Mouse (Mus musculus) thymus, adult 2 months (tissue): ENCODE measurements at regions not wholly inside any gene's neighbourhood (a gene's known extent, or its start where the extent isn't known, plus 50 kb on each side); places are given as distances from the start of the nearest gene placed in this dataset.

ENCODE experiments used
- DNase-seq: peaks from one replicate; pipeline ENCODE4 v3.0.0; 2021
- H3K27ac ChIP-seq: fragments of 200-500 bp; 2 replicates; pipeline ENCODE4 v1.5.1; 2012; ENCODE audit warnings: low read length, control low read depth; ENCODE audit not compliant: control insufficient read depth, insufficient read depth
- H3K27me3 ChIP-seq: fragments of 200-500 bp; 2 replicates; pipeline ENCODE4 v1.6.1; 2012; ENCODE audit warnings: mild to moderate bottlenecking, low read length, moderate library complexity, mixed read lengths; ENCODE audit not compliant: control insufficient read depth, insufficient read depth
- H3K36me3 ChIP-seq: fragments of 200-500 bp; 2 replicates; pipeline ENCODE4 v1.6.1; 2012; ENCODE audit warnings: mild to moderate bottlenecking, low read length, moderate library complexity; ENCODE audit not compliant: control insufficient read depth, insufficient read depth
- H3K4me1 ChIP-seq: fragments of 200-500 bp; replicated peaks from 2 replicates; pipeline ENCODE4 v1.6.1; 2012; ENCODE audit warnings: low read length; ENCODE audit not compliant: control insufficient read depth, insufficient read depth
- H3K4me3 ChIP-seq: fragments of 200-500 bp; 2 replicates; pipeline ENCODE4 v1.5.1; 2012; ENCODE audit warnings: mild to moderate bottlenecking, low read length, control low read depth, moderate library complexity; ENCODE audit not compliant: control insufficient read depth, insufficient read depth
- CTCF ChIP-seq: fragments of 200-500 bp; IDR thresholded peaks from 2 replicates; pipeline ENCODE4 v1.5.1; 2012; ENCODE audit warnings: mild to moderate bottlenecking, control low read depth, low read length, moderate library complexity, borderline replicate concordance; ENCODE audit not compliant: control insufficient read depth, poor library complexity, insufficient read depth; ENCODE audit errors: extremely low read depth
- POLR2A ChIP-seq: fragments of 200-500 bp; IDR thresholded peaks from 2 replicates; pipeline ENCODE4 v1.6.1; 2012; ENCODE audit warnings: mild to moderate bottlenecking, low read length, control low read depth, moderate library complexity; ENCODE audit not compliant: control insufficient read depth, poor library complexity, insufficient read depth; ENCODE audit errors: extremely low read depth
- WGBS: fragments of 180-500 bp; shearing (Covaris S2); methylation state at CpG from one replicate; pipeline ENCODE4 v1.1.7; 2018; 5-methylcytosine and 5-hydroxymethylcytosine counted together

DNA sequence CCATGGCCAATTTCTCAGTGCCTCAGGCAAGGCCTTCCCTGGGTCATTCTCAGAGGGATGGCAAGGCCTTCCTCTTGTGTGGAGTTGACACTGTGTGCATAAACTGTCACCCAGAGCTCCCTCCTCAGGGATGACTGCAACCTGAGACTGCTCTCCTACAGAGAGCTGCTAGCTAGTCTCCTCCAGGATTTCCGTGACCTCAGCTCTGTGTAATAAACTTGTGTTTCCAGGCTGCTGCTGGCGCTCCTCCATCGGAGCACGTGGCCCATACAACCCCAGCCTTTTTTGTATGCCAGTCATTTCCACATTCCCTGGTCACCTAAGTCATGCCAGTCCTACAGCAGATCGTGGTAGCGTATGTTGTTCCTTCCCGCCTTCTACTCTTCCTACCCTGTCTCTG is 714.3 kb upstream of the Car8 start:
- Histone ChIP-seq H3K36me3 (no peaks in the 10 kb centered on the region), H3K27me3 (no peaks in the 10 kb centered on the region), H3K27ac (no peak overlapping the region), H3K4me3 (no peak overlapping the region), H3K4me1 (no peaks in the 10 kb centered on the region)
- no peak for TF ChIP-seq CTCF
- no peak for TF ChIP-seq POLR2A
- 96% methylated on average over 7 of the region's 7 CpGs for WGBS
- no peak for DNase-seq

DNA sequence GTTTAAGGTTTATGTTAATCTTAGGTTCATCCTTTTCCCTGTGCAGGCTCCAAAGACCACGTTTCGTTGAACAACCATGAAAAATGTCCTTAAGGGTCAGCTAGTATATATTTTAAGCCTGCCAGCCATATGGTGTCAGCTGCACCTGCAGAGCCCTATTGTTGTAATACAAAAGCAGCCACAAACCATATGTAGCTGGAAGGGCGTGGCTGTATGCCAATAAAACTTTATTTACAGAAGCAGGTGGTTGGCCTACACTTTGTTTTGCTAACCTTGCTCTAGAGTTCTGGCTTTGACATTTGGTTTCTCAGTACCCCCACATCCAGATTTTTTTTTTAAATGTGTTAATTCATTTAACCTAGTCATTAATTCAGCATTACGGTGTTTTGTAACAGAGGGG is 711.1 kb upstream of the Car8 start:
- no peaks in the 10 kb centered on the region for H3K4me1 ChIP-seq
- TF ChIP-seq CTCF (no peak), POLR2A (no peak)
- no peak overlapping the region for H3K4me3 ChIP-seq
- H3K27ac ChIP-seq = no peak overlapping the region
- 88% methylated on average over 4 of the region's 4 CpGs for WGBS
- no peaks in the 10 kb centered on the region for H3K36me3 ChIP-seq
- H3K27me3 ChIP-seq = no peaks in the 10 kb centered on the region
- no peak for DNase-seq

DNA sequence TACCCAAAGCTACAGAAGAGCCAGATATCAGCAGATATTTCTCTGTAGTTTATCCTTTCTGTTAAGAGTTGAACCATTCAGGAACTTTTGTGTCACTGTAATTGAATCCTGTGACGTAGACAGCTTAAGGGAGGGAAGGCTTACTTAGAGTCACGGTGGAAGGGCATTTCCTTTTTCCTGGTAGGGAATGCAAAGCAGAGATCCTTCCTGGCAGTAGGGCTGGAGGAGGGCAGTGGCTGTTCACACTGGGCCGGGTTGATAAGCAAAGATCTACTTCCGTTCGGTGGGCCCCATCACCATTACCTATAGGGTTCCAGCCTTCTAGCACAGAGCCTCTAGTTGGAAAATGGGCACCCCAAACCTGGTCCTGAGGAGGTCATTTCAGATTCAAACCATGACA is 710.7 kb upstream of the Car8 start:
- Histone ChIP-seq H3K27me3 (no peaks in the 10 kb centered on the region), H3K4me3 (no peak overlapping the region), H3K27ac (no peak overlapping the region), H3K4me1 (no peaks in the 10 kb centered on the region), H3K36me3 (no peaks in the 10 kb centered on the region)
- no peak for TF ChIP-seq POLR2A
- no peak for TF ChIP-seq CTCF
- WGBS = 92% methylated on average over 5 of the region's 5 CpGs
- DNase-seq = no peak

DNA sequence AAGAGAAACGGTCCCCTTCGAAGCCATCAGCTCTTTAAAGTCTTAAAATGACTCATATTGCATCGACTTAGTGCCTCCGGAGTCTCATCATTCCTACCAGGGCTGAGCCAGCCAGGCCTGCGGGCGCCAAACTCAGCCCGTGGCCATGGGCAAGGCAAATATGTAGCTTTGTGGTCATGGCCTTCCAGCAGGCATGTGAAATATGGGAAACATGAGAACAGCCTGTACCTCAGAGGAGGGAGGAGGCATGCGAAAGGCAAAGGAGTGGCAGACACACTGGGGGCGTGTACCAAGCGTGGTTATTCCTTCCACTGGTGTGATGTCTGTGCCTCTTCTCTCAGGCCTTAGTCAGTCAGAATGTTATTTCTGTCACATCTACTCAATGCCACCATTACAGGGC is 706.3 kb upstream of the Car8 start:
- 93% methylated on average over 10 of the region's 10 CpGs for WGBS
- Histone ChIP-seq H3K4me3 (no peak overlapping the region), H3K36me3 (no peaks in the 10 kb centered on the region), H3K27ac (no peak overlapping the region), H3K4me1 (peaks cover 2% of the 10 kb centered on the region; the same call in 1 of the 2 replicates), H3K27me3 (no peaks in the 10 kb centered on the region)
- DNase-seq = no peak
- TF ChIP-seq POLR2A (no peak), CTCF (no peak)

DNA sequence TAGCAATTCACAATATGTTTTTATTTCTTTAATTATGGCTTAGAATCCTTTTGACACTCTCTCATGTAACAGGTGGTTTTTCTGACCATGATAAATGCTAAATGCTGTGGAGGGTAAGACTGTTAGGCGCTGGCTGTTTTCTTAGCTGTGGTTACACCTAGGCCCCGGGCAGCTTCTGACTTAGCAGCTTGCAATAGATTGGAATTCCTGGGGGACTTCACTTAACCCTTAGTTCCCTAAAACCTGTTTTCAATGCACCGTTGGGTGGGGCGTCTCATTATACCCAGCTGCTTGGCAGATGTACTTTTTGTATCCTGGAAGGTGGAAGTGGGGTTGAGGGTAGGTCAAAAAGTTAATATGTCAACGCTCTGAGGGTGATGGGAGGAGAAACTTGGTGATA is 704.2 kb upstream of the Car8 start:
- 43% methylated on average over 5 of the region's 5 CpGs for WGBS
- H3K27me3 ChIP-seq = no peaks in the 10 kb centered on the region
- H3K27ac ChIP-seq = no peak overlapping the region
- DNase-seq = no peak
- H3K4me3 ChIP-seq = no peak overlapping the region
- TF ChIP-seq POLR2A (no peak), CTCF (no peak)
- no peaks in the 10 kb centered on the region for H3K36me3 ChIP-seq
- H3K4me1 ChIP-seq = peaks cover 2% of the 10 kb centered on the region; the same call in 1 of the 2 replicates

DNA sequence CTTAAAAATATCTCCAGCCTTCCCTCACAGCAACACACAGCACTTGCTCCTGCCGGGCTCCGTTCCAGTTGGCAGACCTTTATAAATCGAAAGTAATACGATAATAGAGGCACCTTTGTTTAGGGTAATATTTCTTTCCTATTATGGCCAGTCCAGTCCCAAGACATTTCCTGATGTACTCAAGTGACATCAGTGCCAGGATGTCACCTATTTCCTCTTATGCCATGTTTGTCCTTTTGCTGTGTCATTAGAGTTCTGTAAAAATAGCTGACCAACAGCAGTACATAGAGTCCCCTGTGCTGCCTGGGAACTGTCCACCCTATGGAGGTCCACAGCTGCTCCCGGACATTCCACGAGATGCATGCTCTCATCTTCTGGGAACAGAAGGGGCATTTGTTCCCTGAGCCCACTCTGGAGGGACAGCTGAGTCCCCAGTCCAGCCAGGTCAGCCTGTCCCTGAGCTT is 700.1 kb upstream of the Car8 start:
- no peak overlapping the region for H3K27ac ChIP-seq

DNA sequence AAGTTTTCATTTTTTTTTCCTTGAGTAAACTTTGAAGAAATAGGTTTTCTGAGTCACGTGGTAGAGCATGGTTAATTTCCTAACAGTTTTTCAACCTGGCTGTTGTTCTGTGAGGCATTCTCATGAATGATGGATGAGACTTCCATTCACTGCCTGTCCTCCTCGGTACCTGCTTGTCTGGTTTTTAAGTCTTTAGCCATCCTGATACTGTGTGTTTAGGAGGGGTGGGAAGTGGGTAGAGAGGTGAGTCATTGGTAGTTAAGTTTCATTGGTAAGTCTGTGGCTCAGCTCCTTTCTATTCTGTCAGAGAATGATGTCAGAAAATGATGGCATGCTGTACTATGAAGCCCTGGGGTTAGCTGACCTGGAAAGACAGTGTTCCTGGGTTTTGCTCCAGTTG is 697.1 kb upstream of the Car8 start:
- no peak overlapping the region for H3K4me3 ChIP-seq
- H3K27me3 ChIP-seq = no peaks in the 10 kb centered on the region
- TF ChIP-seq CTCF (no peak), POLR2A (no peak)
- DNase-seq = no peak
- H3K27ac ChIP-seq = no peak overlapping the region
- 94% methylated on average over 2 of the region's 2 CpGs for WGBS
- H3K4me1 ChIP-seq = peaks cover 2% of the 10 kb centered on the region; the same call in 1 of the 2 replicates
- H3K36me3 ChIP-seq = no peaks in the 10 kb centered on the region

More for the DNA sequence above, 700.1 kb upstream of the Car8 start:
- Histone ChIP-seq H3K27me3 (no peaks in the 10 kb centered on the region), H3K4me1 (peaks cover 4% of the 10 kb centered on the region; the same call in 1 of the 2 replicates), H3K36me3 (no peaks in the 10 kb centered on the region), H3K4me3 (no peak overlapping the region)
- WGBS = 83% methylated on average over 6 of the region's 6 CpGs
- TF ChIP-seq CTCF (no peak), POLR2A (no peak)
- no peak for DNase-seq
